Mouse (Mus musculus) forebrain, embryonic 11.5 days (tissue): ENCODE data around the gene Pla2g4d. TPM values are rescaled to one million over a fixed set of nuclear protein-coding genes. Genes with fewer than 3 reads are reported as not detected.

Source experiments
- ATAC-seq: fragments of 200-750 bp; cut with Nextera tagmentation; replicated peaks from 2 replicates; pipeline ENCODE4 v1.8.0; 2017; ENCODE audit warnings: moderate TSS enrichment; ENCODE audit not compliant: low FRiP score
- DNase-seq: peaks from one replicate; pipeline ENCODE4 v3.0.0-alpha.2; 2017; ENCODE audit warnings: low spot score
- H3K27ac ChIP-seq: fragments of 300-500 bp; sonication (generic); 2 replicates; pipeline ENCODE4 v1.5.1; 2014; ENCODE audit warnings: low read depth, low read length
- H3K27me3 ChIP-seq: fragments of 300-500 bp; sonication (generic); 2 replicates; pipeline ENCODE4 v1.6.1; 2014; ENCODE audit warnings: mild to moderate bottlenecking, low read length, mixed read lengths; ENCODE audit not compliant: control insufficient read depth, insufficient read depth
- H3K36me3 ChIP-seq: fragments of 300-500 bp; sonication (generic); 2 replicates; pipeline ENCODE4 v1.6.1; 2014; ENCODE audit warnings: mild to moderate bottlenecking, low read length, moderate library complexity, mixed read lengths; ENCODE audit not compliant: control insufficient read depth, insufficient read depth
- H3K4me1 ChIP-seq: fragments of 300-500 bp; sonication (generic); replicated peaks from 2 replicates; pipeline ENCODE4 v1.6.1; 2014; ENCODE audit warnings: low read length, mixed read lengths; ENCODE audit not compliant: control insufficient read depth, insufficient read depth
- H3K4me2 ChIP-seq: fragments of 300-500 bp; sonication (generic); 2 replicates; pipeline ENCODE4 v1.6.1; 2014; ENCODE audit warnings: low read depth, mild to moderate bottlenecking, low read length, moderate library complexity, mixed read lengths; ENCODE audit not compliant: severe bottlenecking
- H3K4me3 ChIP-seq: fragments of 300-500 bp; sonication (generic); 2 replicates; pipeline ENCODE4 v1.5.1; 2014; ENCODE audit warnings: low read depth, low read length
- H3K9ac ChIP-seq: fragments of 300-500 bp; sonication (generic); 2 replicates; pipeline ENCODE4 v1.6.1; 2014; ENCODE audit warnings: low read length
- H3K9me3 ChIP-seq: fragments of 300-500 bp; sonication (generic); 2 replicates; pipeline ENCODE4 v1.6.1; 2016; ENCODE audit warnings: low read length, mixed read lengths; ENCODE audit not compliant: control insufficient read depth
- WGBS: fragments of 180-500 bp; shearing (Covaris S2); extraction: QIAGEN DNeasy Blood & Tissue Kit; methylation state at CpG from one replicate; pipeline ENCODE4 v1.1.7; 2014; 5-methylcytosine and 5-hydroxymethylcytosine counted together
- polyA plus RNA-seq: library from polyadenylated mRNA; unstranded; fragments of >200 nt; fragmentation: Nextera tagmentation; extraction: Ambion mirVana; gene quantifications from 2 replicates; pipeline ENCODE4 v1.2.1, GENCODE M21; 2014

Pla2g4d gene
- 0.07 and 0.08 TPM in 2 replicates for polyA plus RNA-seq

DNA sequence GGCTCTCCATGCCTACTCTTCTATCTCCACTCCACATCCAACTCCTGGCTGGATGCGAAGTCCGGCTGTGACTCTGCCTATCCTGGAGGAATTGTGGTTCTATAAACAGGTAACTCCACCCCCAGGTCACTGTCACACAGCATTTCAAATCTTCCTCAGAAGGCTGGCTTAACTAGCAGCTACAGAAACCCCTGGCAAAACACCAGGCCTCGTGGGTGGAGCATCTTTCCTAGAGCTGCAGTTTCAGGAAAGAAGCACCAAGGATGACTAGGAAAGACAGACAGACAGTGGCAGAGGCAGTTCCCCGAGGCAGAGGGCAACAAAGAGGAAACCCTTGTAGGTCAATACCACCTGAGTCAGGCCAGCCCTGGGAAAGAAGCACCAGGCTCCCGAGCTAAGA lies at the start of gene Pla2g4d:
Pla2g4d (minus strand) TSS at position 203 of the 400 bp plus-strand sequence.
- H3K36me3 ChIP-seq: no peaks in the 10 kb centered on the region

DNA sequence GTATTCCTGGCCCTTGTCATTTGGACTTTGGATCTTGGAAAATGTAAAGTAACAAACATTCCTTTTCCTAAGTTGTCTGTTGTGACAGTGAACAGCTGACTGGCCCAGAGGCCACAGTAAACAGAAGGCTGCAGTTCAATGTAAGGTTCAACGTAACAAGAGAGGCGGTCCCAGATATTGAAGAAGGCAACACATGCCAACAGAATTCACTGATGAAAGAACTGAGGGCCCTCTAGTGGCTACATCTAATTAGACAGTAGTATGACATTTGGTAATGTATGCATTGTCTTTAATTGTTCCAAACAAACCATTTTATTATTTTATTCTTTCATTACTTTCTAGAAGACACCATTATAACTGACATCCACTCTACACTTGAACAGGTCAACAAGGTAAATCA lies 48.9 kb upstream of the Pla2g4d start:
- no peaks in the 10 kb centered on the region for H3K27me3 ChIP-seq
- ATAC-seq: no peak
- DNase-seq: no peak
- peaks cover 2% of the 10 kb centered on the region; the same call in 1 of the 2 replicates for H3K36me3 ChIP-seq
- H3K4me3 ChIP-seq: no peak overlapping the region
- H3K27ac ChIP-seq: no peak overlapping the region
- 86% methylated on average over 2 of the region's 2 CpGs for WGBS
- H3K4me2 ChIP-seq: no peak overlapping the region
- no peak overlapping the region for H3K9ac ChIP-seq
- no peaks in the 10 kb centered on the region for H3K4me1 ChIP-seq
- H3K9me3 ChIP-seq: no peaks in the 10 kb centered on the region

More for the DNA sequence above, at the start of gene Pla2g4d:
- Histone ChIP-seq H3K27me3 (no peaks in the 10 kb centered on the region), H3K9ac (no peak within 1 kb of the TSS), H3K9me3 (no peaks in the 10 kb centered on the region), H3K27ac (no peak within 1 kb of the TSS), H3K4me2 (no peak within 1 kb of the TSS), H3K4me3 (no peak within 1 kb of the TSS), H3K4me1 (no peaks in the 10 kb centered on the region)
- no peak for DNase-seq
- WGBS: 79% methylated on average over 5 of the region's 5 CpGs
- no peak for ATAC-seq

DNA sequence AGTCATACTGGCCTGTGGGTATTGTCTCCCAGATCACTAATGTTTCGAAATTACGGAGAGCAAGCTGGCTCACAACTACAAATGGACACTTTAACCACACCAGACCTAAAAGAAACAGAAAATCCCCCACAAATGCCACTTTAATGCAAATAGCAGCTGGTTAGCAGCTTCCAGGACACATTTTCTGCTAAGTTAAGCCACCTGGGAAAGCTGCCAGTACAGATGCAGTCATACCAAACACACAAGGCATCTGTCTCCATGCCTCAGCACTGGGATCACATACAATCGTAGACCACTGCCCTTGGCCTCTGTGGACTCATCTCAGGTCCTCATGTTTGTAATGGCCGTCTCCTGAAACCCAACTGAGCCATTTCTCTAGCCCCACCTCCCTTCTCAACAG lies 42.6 kb upstream of the Pla2g4d start:
- Histone ChIP-seq H3K27ac (no peak overlapping the region), H3K27me3 (no peaks in the 10 kb centered on the region), H3K4me1 (no peaks in the 10 kb centered on the region), H3K9ac (no peak overlapping the region), H3K36me3 (no peaks in the 10 kb centered on the region; the same call in 1 of the 2 replicates), H3K9me3 (no peaks in the 10 kb centered on the region), H3K4me3 (no peak overlapping the region), H3K4me2 (no peak overlapping the region)
- ATAC-seq (no peak), DNase-seq (no peak)
- WGBS: 86% methylated on average over 4 of the region's 4 CpGs

DNA sequence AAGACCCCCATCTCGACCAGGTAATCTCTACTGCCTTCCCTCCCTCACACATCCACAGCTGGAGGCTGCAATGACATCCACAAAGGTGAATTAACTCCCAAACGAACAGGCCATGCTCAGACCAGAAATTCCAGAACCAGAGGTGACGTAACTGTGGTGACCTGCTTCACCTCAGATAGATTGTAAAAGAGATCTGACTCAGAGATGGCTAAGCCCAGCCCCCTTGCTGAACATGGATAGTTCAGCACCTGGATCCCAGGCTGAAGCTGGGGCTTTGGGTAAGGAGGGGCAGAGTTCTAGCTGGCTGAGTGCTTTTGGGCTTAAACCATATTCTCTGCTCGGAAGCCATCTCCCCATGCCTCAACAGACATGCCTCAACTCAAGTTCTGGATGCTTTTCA lies 26.1 kb upstream of the Pla2g4d start:
- no peaks in the 10 kb centered on the region for H3K27me3 ChIP-seq
- H3K4me2 ChIP-seq: no peak overlapping the region
- no peaks in the 10 kb centered on the region for H3K9me3 ChIP-seq
- ATAC-seq (no peak), DNase-seq (no peak)
- 68% methylated on average over 4 of the region's 4 CpGs for WGBS
- H3K27ac ChIP-seq: no peak overlapping the region
- no peak overlapping the region for H3K4me3 ChIP-seq
- no peaks in the 10 kb centered on the region for H3K4me1 ChIP-seq
- no peak overlapping the region for H3K9ac ChIP-seq
- H3K36me3 ChIP-seq: no peaks in the 10 kb centered on the region; the same call in 1 of the 2 replicates

DNA sequence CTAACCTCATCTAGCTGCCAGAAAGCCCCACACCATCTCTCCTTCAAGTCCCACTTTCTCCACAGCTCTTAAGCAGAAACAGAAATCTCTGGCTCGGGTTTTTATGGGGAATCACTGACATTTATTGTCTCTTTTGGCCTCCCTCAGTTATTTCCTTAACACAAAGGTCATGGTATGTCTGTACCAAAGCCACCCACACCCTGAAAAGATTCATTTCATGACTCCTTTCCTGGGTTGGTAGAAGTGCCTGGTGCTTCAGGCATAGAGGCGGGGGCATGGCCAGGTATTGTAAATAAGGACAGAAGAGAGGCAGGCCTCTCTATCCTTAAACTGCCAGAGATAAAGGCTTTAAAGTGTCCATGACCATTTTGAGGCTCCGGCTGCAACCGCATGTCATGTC lies 25.5 kb upstream of the Pla2g4d start:
- H3K27me3 ChIP-seq: no peaks in the 10 kb centered on the region
- DNase-seq: no peak
- WGBS: 88% methylated on average over 4 of the region's 4 CpGs
- H3K9ac ChIP-seq: no peak overlapping the region
- no peak overlapping the region for H3K27ac ChIP-seq
- no peaks in the 10 kb centered on the region for H3K4me1 ChIP-seq
- no peak overlapping the region for H3K4me3 ChIP-seq
- no peak overlapping the region for H3K4me2 ChIP-seq
- no peak for ATAC-seq
- no peaks in the 10 kb centered on the region for H3K9me3 ChIP-seq
- H3K36me3 ChIP-seq: no peaks in the 10 kb centered on the region; the same call in 1 of the 2 replicates

DNA sequence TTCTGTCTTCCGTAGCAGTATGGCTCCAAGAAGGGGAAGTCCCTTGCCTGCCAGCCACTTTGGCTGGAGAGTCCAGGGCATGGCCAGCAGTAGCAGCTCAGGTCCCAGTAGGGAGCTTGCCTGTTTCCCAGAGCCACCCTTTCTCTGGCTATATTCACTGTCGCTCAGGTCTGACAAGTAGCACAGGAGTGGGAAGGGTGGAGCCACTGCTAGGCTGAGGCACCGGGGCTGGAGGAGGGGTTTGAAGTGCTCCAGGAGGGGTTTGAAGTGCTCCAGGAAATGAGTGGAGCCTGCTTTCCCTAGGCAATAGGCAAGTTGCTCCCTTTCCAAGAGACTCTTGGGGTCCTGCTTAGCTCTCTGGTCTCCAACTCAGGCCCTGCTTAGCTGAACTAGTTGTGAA lies 25.0 kb upstream of the Pla2g4d start, which contains the start of gene Pla2g4f:
Pla2g4f (minus strand) TSS at position 190 of the 400 bp plus-strand sequence.
- DNase-seq: no peak
- no peaks in the 10 kb centered on the region for H3K27me3 ChIP-seq
- H3K36me3 ChIP-seq: no peaks in the 10 kb centered on the region; the same call in 1 of the 2 replicates
- H3K4me1 ChIP-seq: no peaks in the 10 kb centered on the region
- no peak within 1 kb of the TSS for H3K9ac ChIP-seq
- H3K9me3 ChIP-seq: no peaks in the 10 kb centered on the region
- no peak within 1 kb of the TSS for H3K4me3 ChIP-seq
- no peak within 1 kb of the TSS for H3K4me2 ChIP-seq
- H3K27ac ChIP-seq: no peak within 1 kb of the TSS
- ATAC-seq: no peak
- 66% methylated on average over 3 of the region's 3 CpGs for WGBS

DNA sequence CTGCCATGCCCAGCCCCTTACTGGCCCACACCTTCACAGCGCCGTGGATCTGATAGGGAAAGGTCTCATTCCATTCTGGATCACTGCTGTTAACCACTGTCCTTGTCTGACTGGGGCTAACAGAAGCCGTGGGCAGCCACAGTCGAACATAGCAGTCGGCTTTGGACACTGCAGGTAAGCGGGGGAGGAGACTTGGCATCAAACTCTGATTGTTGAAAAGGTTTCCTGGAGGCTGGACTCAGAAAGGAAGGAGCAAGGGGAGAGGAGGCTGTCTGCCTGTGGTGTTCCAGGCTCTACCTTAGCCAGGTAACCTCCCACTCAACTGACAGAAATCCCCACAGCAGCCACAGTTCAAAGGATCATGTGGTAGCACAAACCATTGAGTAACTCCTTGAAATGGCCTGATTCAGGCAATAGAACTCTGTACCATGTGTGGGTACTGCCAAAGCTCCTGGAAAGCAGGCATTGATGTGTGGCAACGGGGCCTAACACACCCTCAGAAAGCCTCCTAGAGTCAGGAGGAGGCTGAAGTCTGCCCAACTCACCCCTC lies 23.4 kb upstream of the Pla2g4d start:
- 88% methylated on average over 7 of the region's 7 CpGs for WGBS
- no peak overlapping the region for H3K9ac ChIP-seq
- ATAC-seq: no peak
- no peaks in the 10 kb centered on the region for H3K36me3 ChIP-seq
- H3K4me3 ChIP-seq: no peak overlapping the region
- no peaks in the 10 kb centered on the region for H3K27me3 ChIP-seq
- no peaks in the 10 kb centered on the region for H3K9me3 ChIP-seq
- no peak overlapping the region for H3K27ac ChIP-seq
- no peaks in the 10 kb centered on the region for H3K4me1 ChIP-seq
- DNase-seq: no peak
- no peak overlapping the region for H3K4me2 ChIP-seq

DNA sequence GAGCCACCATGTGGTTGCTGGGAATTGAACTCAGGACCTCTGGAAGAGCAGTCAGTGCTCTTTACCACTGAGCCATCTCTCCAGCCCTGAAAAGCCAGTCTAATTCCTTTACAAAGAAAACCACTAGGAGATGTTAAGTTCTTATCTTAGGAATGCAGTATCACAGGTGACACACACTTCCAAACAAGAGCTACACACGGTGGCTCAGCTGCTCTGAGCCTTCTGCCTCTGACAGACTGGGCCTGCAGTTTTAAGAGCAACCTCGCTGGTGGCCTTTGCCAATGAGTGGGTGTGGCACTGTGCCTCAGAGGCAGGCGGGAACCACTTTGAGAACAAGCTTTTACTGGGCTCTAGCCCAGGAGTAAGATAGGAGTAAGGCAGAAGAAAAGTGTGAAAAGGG lies 15.1 kb upstream of the Pla2g4d start:
- Histone ChIP-seq H3K4me2 (no peak overlapping the region), H3K36me3 (no peaks in the 10 kb centered on the region), H3K27ac (no peak overlapping the region), H3K9me3 (no peaks in the 10 kb centered on the region), H3K27me3 (no peaks in the 10 kb centered on the region), H3K4me1 (no peaks in the 10 kb centered on the region), H3K9ac (no peak overlapping the region), H3K4me3 (no peak overlapping the region)
- WGBS: 43% methylated on average over 3 of the region's 3 CpGs
- ATAC-seq (no peak), DNase-seq (no peak)

DNA sequence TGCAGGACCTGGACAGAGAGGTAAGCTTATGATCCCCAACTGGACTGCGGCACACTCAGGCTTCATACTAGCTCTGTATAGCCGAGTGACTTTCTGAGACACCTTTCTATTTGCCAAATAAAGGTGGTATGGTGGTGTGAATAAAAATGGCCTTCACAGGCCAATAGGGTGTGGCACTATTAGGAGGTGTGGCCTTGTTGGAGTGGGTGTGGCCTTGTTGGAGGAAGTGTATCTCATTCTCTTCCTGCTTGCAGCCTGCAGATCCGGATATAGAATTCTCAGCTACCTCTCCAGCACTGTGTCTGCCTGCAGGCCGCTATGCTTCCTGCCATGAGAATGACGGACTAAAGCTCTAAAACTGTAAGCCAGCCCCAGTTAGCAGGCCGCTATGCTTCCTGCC lies 12.1 kb upstream of the Pla2g4d start:
- Histone ChIP-seq H3K36me3 (no peaks in the 10 kb centered on the region), H3K9ac (no peak overlapping the region), H3K4me3 (no peak overlapping the region), H3K4me1 (no peaks in the 10 kb centered on the region), H3K27ac (no peak overlapping the region), H3K27me3 (no peaks in the 10 kb centered on the region), H3K9me3 (no peaks in the 10 kb centered on the region), H3K4me2 (no peak overlapping the region)
- WGBS: 89% methylated on average over 6 of the region's 6 CpGs
- ATAC-seq: no peak
- no peak for DNase-seq
